Mouse (Mus musculus) bone marrow macrophage, adult 2 months (primary cell): ENCODE measurements around the gene Zan. TPM values are rescaled to one million over a fixed set of nuclear protein-coding genes. Genes with fewer than 3 reads are reported as not detected.

Experiments used
- H3K27ac ChIP-seq: 2 replicates; pipeline ENCODE4 v1.5.1; 2012; ENCODE audit warnings: low read depth, low read length; ENCODE audit not compliant: insufficient read depth
- H3K4me1 ChIP-seq: 2 replicates; pipeline ENCODE4 v1.6.1; 2012; ENCODE audit warnings: low read length; ENCODE audit not compliant: control insufficient read depth, insufficient read depth
- H3K4me3 ChIP-seq: 2 replicates; pipeline ENCODE4 v1.5.1; 2012; ENCODE audit warnings: mild to moderate bottlenecking, low read length, moderate library complexity; ENCODE audit not compliant: insufficient read depth
- CTCF ChIP-seq: IDR thresholded peaks from 2 replicates; pipeline ENCODE4 v1.5.1; 2012; ENCODE audit warnings: low read depth, mild to moderate bottlenecking, low read length, moderate library complexity
- POLR2A ChIP-seq: IDR thresholded peaks from 2 replicates; pipeline ENCODE4 v1.6.1; 2012; ENCODE audit warnings: mild to moderate bottlenecking, low read depth, low read length, borderline replicate concordance
- polyA plus RNA-seq: library from polyadenylated mRNA; stranded (reverse); fragments of >200 nt; gene quantifications from 2 replicates; pipeline ENCODE4 v1.2.4, GENCODE M21; 2012; ENCODE audit not compliant: missing spikeins, insufficient read depth, insufficient read length

Zan gene
- polyA plus RNA-seq, result not detected in 2 replicates

- H3K4me3 ChIP-seq, result no peak within 1 kb of the TSS
- no peak within 1 kb of the TSS for H3K27ac ChIP-seq
- no peak for TF ChIP-seq POLR2A
- TF ChIP-seq CTCF, result no peak
- no peaks in the 10 kb centered on the region; the same call in 1 of the 2 replicates for H3K4me1 ChIP-seq
Observed at GRCm38 (mm10) chr5:137476964-137477363, at the start of gene Zan. Zan (minus strand) TSS chr5:137477064.

DNA sequence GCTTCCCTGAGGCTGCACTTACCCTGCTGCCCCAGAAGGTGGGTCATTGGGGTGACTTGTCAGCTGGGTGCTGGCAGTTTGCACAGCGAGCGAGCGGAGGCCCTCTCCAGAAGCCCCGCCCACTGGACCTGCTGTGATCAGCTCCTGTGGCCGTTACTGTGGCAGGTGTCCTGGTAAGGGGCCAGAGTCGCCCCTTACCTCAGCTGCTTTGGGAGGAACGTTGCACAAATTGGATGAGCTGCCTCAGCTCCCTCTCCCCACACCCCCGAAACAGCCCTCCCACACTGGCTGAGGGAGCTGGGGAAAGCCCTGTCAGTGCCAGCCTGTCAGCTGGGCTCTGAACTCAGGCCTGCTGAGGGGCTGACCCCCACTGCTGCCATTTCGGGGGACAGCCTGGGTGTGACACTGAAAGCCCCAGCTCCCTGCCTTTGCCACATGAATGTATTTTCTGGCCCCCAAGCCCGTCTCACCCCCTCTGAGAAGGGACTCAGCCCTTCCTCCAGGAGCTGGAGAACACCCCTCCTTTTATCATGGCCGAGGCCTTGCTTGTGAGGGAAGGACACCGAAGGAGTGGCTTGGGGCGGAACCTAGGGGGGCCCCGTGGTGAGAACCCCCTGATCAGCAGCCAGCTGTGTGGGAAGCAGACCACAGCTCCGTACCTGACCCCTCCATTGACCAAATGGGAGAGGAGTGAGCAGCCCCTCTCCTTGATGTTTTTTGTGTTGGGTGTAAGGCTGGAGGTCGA lies 49.5 kb upstream of the Zan start:
- H3K4me1 ChIP-seq, result peaks cover 4% of the 10 kb centered on the region; the same call in 1 of the 2 replicates
- TF ChIP-seq POLR2A (no peak), CTCF (no peak)
- no peak overlapping the region for H3K4me3 ChIP-seq
- H3K27ac ChIP-seq, result no peak overlapping the region

- H3K27ac ChIP-seq, result no peak overlapping the region
- no peak overlapping the region for H3K4me3 ChIP-seq
- peaks cover 4% of the 10 kb centered on the region; the same call in 1 of the 2 replicates for H3K4me1 ChIP-seq
- TF ChIP-seq POLR2A, result no peak
- no peak for TF ChIP-seq CTCF
Observed at GRCm38 (mm10) chr5:137525511-137525910, 48.6 kb upstream of the Zan start.

DNA sequence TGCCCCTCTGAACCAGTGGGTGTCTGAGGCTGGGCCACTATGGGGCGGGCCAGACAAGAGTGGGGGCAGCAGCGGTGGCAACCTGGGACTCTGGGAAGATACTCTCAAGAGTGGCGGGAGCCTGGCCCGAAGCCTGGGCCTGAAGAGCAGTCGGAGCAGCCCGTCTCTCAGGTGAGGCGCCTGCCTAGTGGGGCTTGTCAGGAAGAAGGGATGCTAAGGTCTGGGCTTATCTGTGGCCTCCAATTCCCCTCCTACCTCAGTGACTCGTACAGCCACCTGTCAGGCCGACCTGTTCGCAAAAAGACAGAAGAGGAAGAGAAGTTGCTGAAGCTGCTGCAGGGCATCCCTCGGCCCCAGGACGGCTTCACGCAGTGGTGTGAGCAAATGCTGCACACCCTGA lies 47.8 kb upstream of the Zan start:
- no peak overlapping the region for H3K27ac ChIP-seq
- no peak for TF ChIP-seq POLR2A
- TF ChIP-seq CTCF, result no peak

DNA sequence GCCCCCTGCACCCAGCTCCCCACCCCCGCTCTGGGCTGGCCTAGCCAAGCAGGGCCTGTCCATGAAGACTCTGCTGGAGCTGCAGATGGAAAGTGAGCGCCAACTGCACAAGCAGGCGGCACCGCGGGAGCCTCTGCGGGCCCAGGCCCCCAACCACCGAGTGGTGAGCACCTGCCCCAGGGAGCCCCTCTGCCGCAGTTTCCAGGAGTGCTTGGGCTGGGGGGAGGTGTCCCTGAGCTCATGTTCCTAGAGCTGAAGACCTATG lies 47.3 kb upstream of the Zan start:
- H3K4me1 ChIP-seq, result no peaks in the 10 kb centered on the region; the same call in 1 of the 2 replicates
- TF ChIP-seq CTCF, result no peak
- H3K4me3 ChIP-seq, result no peak overlapping the region
- H3K27ac ChIP-seq, result no peak overlapping the region

More for the DNA sequence above, 47.8 kb upstream of the Zan start:
- no peak overlapping the region for H3K4me3 ChIP-seq
- no peaks in the 10 kb centered on the region; the same call in 1 of the 2 replicates for H3K4me1 ChIP-seq

DNA sequence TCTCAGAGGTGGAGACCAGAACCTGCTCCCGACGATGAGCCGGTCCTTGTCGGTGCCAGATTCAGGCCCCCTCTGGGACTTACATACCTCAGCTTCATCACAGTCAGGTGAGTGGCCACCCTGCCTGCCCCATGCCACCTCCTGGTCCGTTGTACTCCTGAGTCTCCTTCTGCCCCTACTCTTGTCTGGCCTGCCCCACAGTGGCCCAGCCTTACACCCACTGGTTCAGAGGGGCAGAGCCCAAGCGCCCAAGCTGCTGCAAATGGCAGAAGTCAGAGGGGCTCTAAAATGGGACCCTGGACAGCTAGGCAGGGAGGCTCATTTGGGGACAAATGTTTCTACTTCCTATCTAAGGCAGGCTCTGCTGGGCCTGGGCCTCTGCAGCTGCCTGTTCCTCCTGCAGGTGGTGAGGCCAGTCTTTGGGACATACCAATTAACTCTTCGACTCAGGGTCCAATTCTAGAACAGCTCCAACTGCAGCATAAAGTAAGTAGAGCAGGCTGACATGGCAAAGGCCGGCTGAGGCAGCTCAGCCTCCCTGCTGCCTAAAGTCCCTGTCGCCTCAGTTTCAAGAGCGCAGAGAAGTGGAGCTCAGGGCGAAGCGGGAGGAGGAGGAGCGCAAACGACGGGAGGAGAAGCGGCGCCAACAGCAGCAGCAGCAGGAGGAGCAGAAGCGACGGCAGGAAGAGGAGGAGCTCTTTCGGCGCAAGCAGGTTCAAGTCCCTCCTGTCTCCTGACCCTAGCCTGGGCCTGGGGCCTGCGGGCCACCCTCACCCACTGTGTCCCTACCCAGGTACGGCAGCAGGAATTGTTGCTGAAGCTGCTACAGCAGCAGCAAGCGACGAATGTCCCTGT lies 46.8 kb upstream of the Zan start:
- Histone ChIP-seq H3K27ac (no peak overlapping the region), H3K4me3 (no peak overlapping the region), H3K4me1 (no peaks in the 10 kb centered on the region; the same call in 1 of the 2 replicates)
- TF ChIP-seq POLR2A (no peak), CTCF (no peak)

DNA sequence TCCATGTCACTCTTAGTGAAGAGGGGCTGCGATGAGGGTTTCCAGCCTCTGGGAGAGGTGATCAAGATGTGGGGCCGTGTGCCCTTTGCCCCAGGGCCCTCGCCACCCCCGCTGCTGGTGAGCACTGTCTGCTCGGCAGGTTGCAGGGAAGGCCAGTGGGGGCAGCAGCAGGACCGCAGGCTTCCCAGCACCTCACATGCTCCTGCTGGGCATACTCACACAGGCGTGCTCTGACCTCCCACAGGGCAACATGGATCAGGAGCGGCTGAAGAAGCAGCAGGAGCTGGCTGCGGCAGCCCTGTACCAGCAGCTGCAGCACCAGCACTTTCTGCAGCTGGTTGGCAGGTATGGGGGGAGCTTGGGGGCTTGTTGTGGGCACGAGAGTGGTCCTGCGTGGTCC lies 45.8 kb upstream of the Zan start:
- Histone ChIP-seq H3K4me1 (no peaks in the 10 kb centered on the region; the same call in 1 of the 2 replicates), H3K27ac (no peak overlapping the region), H3K4me3 (no peak overlapping the region)
- TF ChIP-seq CTCF, result no peak
- no peak for TF ChIP-seq POLR2A

GRCm38 (mm10) chr5:137521861-137522260 lies 45.0 kb upstream of the Zan start:
- Histone ChIP-seq H3K4me3 (no peak overlapping the region), H3K27ac (no peak overlapping the region), H3K4me1 (no peaks in the 10 kb centered on the region)
- TF ChIP-seq CTCF (no peak), POLR2A (no peak)

DNA sequence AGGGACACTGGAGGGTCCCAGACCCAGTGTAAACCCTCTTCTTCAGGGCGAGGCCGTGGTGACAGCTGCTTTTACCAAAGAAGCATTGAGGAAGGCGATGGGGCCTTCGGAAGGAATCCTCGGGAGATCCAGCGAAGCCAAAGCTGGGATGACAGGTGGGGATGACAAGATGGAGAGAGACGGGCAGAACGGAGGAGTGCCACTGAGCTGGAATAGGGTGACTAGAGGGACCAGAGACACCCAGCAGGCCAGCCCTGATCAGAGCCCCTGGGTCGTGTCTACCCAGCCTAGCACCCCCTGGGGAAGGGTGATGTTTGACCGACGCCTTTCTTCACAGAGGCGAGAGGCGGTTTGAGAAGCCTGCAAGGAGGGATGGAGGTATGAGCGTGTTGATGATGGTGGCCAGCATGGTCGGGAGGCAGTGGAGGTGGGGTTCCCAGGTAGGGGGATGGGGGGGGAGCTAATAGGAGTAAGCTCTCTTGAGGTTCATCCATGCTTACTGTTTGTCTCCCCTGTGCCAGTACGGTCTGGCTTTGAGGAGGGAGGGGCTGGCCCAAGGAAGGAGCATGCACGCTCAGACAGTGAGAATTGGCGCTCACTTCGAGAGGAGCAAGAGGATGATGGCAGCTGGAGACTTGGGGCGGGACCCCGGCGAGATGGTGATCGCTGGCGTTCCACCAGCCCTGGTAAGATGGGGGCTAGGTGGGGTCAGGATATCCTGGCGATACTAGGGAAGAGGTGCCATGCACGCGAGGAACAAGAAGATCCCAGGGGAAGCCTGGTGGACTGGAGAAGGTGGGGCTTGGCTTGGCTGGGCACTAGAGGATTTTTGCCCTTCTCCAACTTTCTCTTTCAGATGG lies 43.1 kb upstream of the Zan start:
- no peak overlapping the region for H3K27ac ChIP-seq
- TF ChIP-seq CTCF, result no peak
- no peak for TF ChIP-seq POLR2A
- H3K4me3 ChIP-seq, result no peak overlapping the region
- H3K4me1 ChIP-seq, result no peaks in the 10 kb centered on the region
